10 mouse cellular contexts compared by ENCODE assay signal in genomic region chr17:45244870-45245269, GRCm38 (mm10).
DNase-seq lines count a peak whose midpoint lies in the region; ATAC-seq and TF ChIP-seq lines count a peak whose summit lies in the region.
"Had no signal": no experiment of that assay in that cellular context is flagged by ENCODE, and none has a peak within 500 bp of the region (broad histone marks: within the 10 kb centered on the region; RNA-seq: fewer than 3 reads in every experiment).

No protein-coding gene starts in this region.

- intact Hi-C loops in heart, adult 2 months (cut with DNase I): no loop called here

- H3K4me1 ChIP-seq in heart, adult 2 months (ENCODE audit: control insufficient read depth, insufficient read depth, low read length): no peaks in the 10 kb centered on the region
- H3K4me1 ChIP-seq in embryonic facial prominence, embryonic 14.5 days (ENCODE audit: control insufficient read depth, insufficient read depth, low read length): peaks cover 30% of the 10 kb centered on the region
- H3K4me1 ChIP-seq: heart, embryonic 12.5 days; midbrain, embryonic 12.5 days had no signal

- TF ChIP-seq POLR2A in heart, adult 2 months (IDR thresholded peaks at IDR 0.05; ENCODE audit: insufficient read depth, low read depth, low read length): no peak

- no peak overlapping the region for H3K4me3 ChIP-seq in heart, adult 2 months
- no peak overlapping the region for H3K4me3 ChIP-seq in embryonic facial prominence, embryonic 14.5 days (ENCODE audit: low read depth, low read length)
- H3K4me3 ChIP-seq: heart, embryonic 12.5 days; midbrain, embryonic 12.5 days had no signal

- ATAC-seq in embryonic facial prominence, embryonic 14.5 days (ENCODE audit: low read depth): peak; percentile 79; the same call in 1 of the 2 replicates

- no peak overlapping the region for H3K27ac ChIP-seq in heart, adult 2 months
- no peak overlapping the region for H3K27ac ChIP-seq in embryonic facial prominence, embryonic 14.5 days (replicated peaks; ENCODE audit: low read depth, low read length)
- H3K27ac ChIP-seq: midbrain, embryonic 12.5 days had no signal

- no peaks in the 10 kb centered on the region for H3K36me3 ChIP-seq in heart, adult 2 months (ENCODE audit: control insufficient read depth, insufficient read depth, low read length)
- H3K36me3 ChIP-seq in embryonic facial prominence, embryonic 14.5 days (ENCODE audit: control insufficient read depth, insufficient read depth, low read length): no peaks in the 10 kb centered on the region
- H3K36me3 ChIP-seq: heart, embryonic 12.5 days; midbrain, embryonic 12.5 days had no signal

- no peaks in the 10 kb centered on the region for H3K27me3 ChIP-seq in heart, adult 2 months (ENCODE audit: control insufficient read depth, insufficient read depth, low read length)
- no peaks in the 10 kb centered on the region for H3K27me3 ChIP-seq in embryonic facial prominence, embryonic 14.5 days (replicated peaks; ENCODE audit: control insufficient read depth, insufficient read depth, low read length)
- H3K27me3 ChIP-seq: heart, embryonic 12.5 days had no signal

- no peaks in the 10 kb centered on the region for H3K79me2 ChIP-seq in heart, adult 2 months (replicated peaks; ENCODE audit: control insufficient read depth, insufficient read depth, low read length)

- no peak for TF ChIP-seq CTCF in heart, adult 2 months (IDR thresholded peaks at IDR 0.05)

- no peaks in the 10 kb centered on the region for H3K9me3 ChIP-seq in embryonic facial prominence, embryonic 14.5 days (ENCODE audit: control insufficient read depth, low read length)
- H3K9me3 ChIP-seq: heart, embryonic 12.5 days; midbrain, embryonic 12.5 days had no signal

- no peak overlapping the region for H3K4me2 ChIP-seq in embryonic facial prominence, embryonic 14.5 days (ENCODE audit: low read depth, low read length)
- H3K4me2 ChIP-seq: heart, embryonic 12.5 days; midbrain, embryonic 12.5 days had no signal

- TF ChIP-seq EP300 in heart, adult 2 months (IDR thresholded peaks at IDR 0.05; ENCODE audit: insufficient read depth, low read depth, low read length): no peak

- WGBS in heart, adult 2 months: 42% methylated on average over 10 of the region's 10 CpGs
- WGBS in embryonic facial prominence, embryonic 14.5 days: 65% methylated on average over 10 of the region's 10 CpGs

- H3K9ac ChIP-seq in heart, adult 2 months (ENCODE audit: low read depth, low read length): no peak overlapping the region
- H3K9ac ChIP-seq in embryonic facial prominence, embryonic 14.5 days (ENCODE audit: low read depth, low read length): no peak overlapping the region
- H3K9ac ChIP-seq: heart, embryonic 12.5 days; midbrain, embryonic 12.5 days had no signal

- peak; percentile 67 for DNase-seq in heart, postnatal 4 days
- DNase-seq in heart, adult 2 months: no peak
- peak; percentile 39 for DNase-seq in adrenal gland, adult 8-10 months
- peak; percentile 56 for DNase-seq in embryonic facial prominence, embryonic 14.5 days (ENCODE audit: low spot score)
- peak; percentile 19 for DNase-seq in lung, postnatal 14 days
- no peak for DNase-seq in spleen, adult 18-20 months
- DNase-seq in heart, adult 18-20 months: no peak
- no peak for DNase-seq in frontal cortex, postnatal 10 days (ENCODE audit: low spot score in 2 of 2)

Comparison
In these comparisons a context has a peak if more than half of its experiments do, and no peak if none do; other contexts are left out.
1. DNase-seq: peak in heart, postnatal 4 days (single experiment), adrenal gland, adult 8-10 months (single experiment), embryonic facial prominence, embryonic 14.5 days (single experiment) and lung, postnatal 14 days (single experiment); none in heart, adult 2 months (0 of 2), spleen, adult 18-20 months (0 of 2), heart, adult 18-20 months (0 of 2) and frontal cortex, postnatal 10 days (0 of 2).